Mouse (Mus musculus) megakaryocyte, adult 5-6 weeks (primary cell): ENCODE measurements around the gene Aldh9a1. TPM values are rescaled to one million over a fixed set of nuclear protein-coding genes. Genes with fewer than 3 reads are reported as not detected.

Experiments used
- total RNA-seq, 2 experiments: library from RNA; stranded (forward) in 1 of 2; stranded (reverse) in 1 of 2; fragments of 153-499, 151-499 nt in 1 of 2; fragments of 221-1000, 200-1000 nt in 1 of 2; gene quantifications; 2 replicates each; pipeline versions ENCODE4 v1.2.3 to v1.2.4; 2015 to 2017

Gene Aldh9a1
- total RNA-seq, 2 experiments from 2014 or later: 37.7 to 43.2 TPM

Other genes starting within 250 kb of the Aldh9a1 start
- gene Uck2, start 64.7 kb upstream of the Aldh9a1 start, total RNA-seq (2015): 71.2 and 79.5 TPM in 2 replicates
- 75.3 and 77.6 TPM in 2 replicates for gene Uck2, start 64.7 kb upstream of the Aldh9a1 start, total RNA-seq (2017)
- gene Tmco1, start 41.6 kb upstream of the Aldh9a1 start, total RNA-seq (2015): 168 and 194 TPM in 2 replicates
- 167 and 196 TPM in 2 replicates for gene Tmco1, start 41.6 kb upstream of the Aldh9a1 start, total RNA-seq (2017)
- 21.8 and 27.7 TPM in 2 replicates for gene Mgst3, start 43.9 kb downstream of the Aldh9a1 start, total RNA-seq (2015)
- gene Mgst3, start 43.9 kb downstream of the Aldh9a1 start, total RNA-seq (2017): 20.5 and 31.2 TPM in 2 replicates
- not detected in 2 replicates for gene Lrrc52, start 116.8 kb downstream of the Aldh9a1 start, total RNA-seq (2015)
- not detected in 2 replicates for gene Lrrc52, start 116.8 kb downstream of the Aldh9a1 start, total RNA-seq (2017)
- not detected in 2 replicates for gene Rxrg, start 248.4 kb downstream of the Aldh9a1 start, total RNA-seq (2015)
- gene Rxrg, start 248.4 kb downstream of the Aldh9a1 start, total RNA-seq (2017): not detected in 2 replicates